Mouse (Mus musculus) c-Kit-negative CD71-positive TER-119-positive erythroid progenitor cells, embryonic 14.5 days (primary cell): Measurements from ENCODE around the gene Hist1h3f.
"Not testable (repeated sequence)": the region's sequence is repeated elsewhere in the genome, so short reads cannot be mapped to it uniquely, and the experiment has no call there.

ENCODE experiments used
- DNase-seq: peaks from one replicate; pipeline ENCODE4 v3.0.0-alpha.2; 2013; ENCODE audit warnings: low read depth, low spot score

Gene Hist1h3f

DNA sequence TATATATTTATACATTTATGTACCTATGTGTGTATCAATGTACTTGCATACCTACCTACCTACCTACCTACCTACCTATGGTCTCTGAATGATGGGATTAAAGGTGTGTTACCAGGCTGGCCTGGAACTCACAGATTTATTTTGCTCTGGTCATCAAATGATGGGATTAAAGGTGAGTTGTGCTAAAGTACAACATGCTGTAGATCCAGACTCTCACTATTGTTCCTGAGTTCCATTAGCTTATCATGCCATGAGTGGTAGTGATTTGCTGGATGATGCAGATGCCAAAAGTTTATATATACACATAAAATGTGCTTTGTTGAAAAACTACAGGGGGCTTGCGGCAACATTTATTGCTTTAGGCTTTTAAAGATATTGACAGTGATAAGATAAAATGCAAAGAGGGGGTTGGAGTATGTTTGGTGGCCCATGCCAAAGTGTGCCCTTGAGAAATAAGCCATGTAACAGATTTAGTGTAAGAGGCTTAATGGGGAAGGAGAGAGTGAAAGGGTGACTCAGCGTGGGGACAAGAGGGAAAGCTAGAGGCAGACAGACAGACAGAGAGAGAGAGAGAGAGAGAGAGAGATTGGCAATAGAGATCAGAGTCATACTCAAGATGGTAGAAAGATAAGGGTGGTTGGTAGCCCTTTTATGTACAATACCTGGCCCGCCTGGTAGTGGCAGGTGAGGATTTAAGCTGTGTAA is 6.7 kb upstream of the Hist1h3f start:
- no peak for DNase-seq

- DNase-seq, result no peak
Measured at GRCm38 (mm10) chr13:23538249-23538648, 5.6 kb upstream of the Hist1h3f start.

DNA sequence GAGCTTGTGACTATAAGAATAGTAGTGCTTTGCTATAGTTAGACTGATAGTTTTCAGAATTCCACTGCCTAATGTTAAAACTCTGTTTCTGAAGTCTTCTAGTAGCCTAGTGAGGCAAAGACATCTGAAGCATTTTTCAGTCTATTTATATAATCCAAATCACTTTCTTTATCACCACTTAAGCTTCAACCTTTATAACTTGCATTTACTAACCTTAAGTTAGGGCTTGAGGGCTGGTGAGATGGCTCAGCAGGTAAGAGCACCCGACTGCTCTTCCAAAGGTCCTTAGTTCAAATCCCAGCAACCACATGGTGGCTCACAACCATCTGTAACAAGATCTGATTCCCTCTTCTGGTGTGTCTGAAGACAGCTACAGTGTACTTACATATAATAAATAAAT is 4.0 kb upstream of the Hist1h3f start:
- not testable (repeated sequence) for DNase-seq

DNA sequence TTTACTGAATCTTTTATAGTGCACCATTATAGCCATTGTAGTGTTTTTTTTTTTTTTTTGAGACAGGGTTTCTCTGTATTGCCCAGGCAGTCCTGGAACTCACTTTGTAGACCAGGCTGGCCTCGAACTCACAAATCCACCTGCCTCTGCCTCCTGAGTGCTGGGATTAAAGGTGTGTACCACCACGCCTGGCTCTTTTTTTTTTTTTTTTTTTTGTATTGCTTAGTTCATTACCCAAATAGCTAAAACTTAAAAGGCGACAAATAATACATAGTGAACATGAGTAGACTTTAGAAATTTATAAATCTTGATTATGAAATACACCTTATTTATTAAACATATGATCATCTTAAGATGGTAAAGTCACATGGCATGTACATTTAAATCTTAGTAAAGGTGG is 2.4 kb upstream of the Hist1h3f start:
- DNase-seq, result no peak

- not testable (repeated sequence) for DNase-seq
Measured at GRCm38 (mm10) chr13:23542225-23542980, 1.4 kb upstream of the Hist1h3f start.

DNA sequence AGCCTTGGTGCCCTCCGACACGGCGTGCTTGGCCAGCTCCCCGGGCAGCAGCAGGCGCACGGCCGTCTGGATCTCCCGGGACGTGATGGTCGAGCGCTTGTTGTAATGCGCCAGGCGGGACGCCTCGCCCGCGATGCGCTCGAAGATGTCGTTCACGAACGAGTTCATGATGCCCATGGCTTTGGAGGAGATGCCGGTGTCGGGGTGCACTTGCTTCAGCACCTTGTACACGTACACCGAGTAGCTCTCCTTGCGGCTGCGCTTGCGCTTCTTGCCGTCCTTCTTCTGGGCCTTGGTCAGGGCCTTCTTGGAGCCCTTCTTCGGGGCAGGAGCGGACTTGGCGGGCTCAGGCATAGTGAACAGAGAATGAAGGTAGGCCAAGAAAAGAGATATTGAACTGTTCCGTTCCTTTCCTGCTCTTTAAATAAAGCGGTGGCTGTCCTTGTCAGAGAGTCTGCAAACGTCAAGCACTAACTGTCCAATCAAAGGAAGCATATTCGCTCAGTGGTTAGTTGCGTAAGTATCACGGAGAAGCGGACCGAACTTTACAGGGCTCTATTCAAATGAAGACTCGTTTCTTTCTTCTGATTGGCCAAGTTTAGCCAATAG is 749 bp upstream of the Hist1h3f start, which contains the start of gene Hist1h2bh:
TSS of gene Hist1h2bh (minus strand) at position 394 of the 609 bp plus-strand sequence.
- peak; percentile 90 for DNase-seq

DNA sequence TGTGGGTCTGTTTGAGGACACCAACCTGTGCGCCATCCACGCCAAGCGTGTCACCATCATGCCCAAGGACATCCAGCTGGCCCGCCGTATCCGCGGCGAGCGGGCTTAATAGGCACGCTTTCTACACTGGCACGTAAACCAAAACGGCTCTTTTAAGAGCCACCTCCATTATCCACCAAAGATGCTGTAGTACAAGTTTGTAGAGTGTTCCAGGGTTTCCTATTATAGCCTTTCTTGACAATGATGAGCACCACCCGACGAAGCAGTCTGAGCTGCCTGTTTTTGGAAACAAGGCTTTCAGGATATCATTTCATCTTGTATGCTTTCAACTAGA is 902 bp downstream of the Hist1h3f start:
- not testable (repeated sequence) for DNase-seq

DNA sequence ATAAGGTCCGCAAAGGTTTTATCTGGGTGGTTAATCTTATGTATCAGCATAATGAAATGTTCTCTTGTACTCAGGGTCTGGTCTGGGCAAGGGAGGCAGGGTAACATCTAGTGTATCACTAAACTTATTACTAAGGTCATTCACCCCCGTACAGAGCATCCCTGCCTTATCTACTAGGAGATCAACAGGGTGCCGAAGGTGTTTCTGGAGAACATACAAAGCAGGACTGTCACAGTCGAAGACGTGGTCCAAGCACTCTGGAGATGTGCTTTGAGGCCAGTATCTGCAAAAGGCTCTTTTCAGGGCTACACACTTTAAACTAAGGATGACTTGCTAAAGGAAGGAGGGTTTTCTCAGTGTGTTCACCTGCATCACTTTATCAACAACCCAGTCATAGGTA is 2.8 kb downstream of the Hist1h3f start:
- no peak for DNase-seq

DNA sequence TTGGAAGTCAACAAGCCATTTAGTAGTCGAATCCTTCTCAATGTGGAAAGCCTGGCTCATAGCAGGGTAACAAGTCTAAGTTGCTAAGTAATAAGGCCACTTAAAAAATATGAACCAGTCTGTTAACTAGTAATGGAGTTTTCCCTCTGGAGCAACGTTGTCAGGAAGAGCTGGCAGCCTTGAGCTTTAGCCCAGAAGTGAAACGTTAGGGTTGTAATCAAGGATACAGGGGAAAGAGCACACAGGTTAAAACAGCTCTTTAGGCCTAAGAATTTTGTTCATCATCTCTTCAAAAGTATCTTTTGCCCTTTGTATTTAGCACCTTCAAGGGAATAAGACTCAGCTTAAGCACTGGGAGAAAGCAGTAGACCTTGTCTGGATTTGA is 6.9 kb downstream of the Hist1h3f start:
- DNase-seq, result no peak

- peak; percentile 95 for DNase-seq
Measured at GRCm38 (mm10) chr13:23551146-23551834, 7.4 kb downstream of the Hist1h3f start, which contains the start of gene Hist1h4f. TSS of gene Hist1h4f (minus strand) at chr13:23551648.

DNA sequence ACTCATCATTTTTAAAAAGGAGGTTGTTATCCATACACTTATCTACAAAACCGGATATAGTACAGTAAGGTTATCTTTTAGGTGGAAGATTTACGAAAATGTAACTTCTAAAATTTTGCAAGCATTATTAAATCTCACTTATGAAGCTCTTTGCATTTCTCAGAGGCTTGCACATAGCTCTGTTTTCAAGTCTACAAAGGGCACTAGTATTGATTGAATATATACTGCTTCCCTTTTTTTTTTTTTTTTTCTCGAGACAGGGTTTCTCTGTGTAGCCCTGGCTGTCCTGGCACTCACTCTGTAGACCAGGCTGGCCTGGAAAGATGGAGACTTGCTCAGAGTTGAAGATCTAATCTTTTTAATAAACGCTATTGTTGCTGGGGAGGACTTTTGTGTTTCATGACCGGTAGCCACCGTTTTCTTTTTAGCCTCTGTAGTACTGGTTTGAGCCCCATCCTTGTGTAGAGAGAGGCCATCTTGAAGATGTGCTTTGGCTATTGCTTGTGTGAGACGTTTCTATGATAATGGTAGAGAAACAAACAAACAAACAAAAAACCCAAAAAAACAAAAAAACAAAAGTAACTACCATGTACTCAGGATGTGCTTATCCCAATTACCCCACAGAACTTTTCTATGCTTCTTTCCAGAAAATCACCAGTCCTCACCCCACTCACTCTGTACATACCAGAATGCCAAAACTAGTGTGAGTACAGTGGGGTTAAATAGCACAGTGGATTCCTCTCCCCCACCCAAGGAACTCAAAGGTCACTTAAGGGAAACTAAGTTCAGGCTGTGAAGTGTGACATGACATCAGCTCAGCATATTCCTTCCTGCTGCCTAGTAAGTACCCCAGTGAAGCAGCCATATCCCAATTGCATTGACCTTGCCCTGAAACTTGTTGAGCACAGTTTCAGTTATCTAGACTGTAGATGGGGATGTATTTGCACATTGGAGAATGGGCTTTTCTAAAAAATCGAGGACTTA is 8.4 kb downstream of the Hist1h3f start:
- DNase-seq, result no peak

DNA sequence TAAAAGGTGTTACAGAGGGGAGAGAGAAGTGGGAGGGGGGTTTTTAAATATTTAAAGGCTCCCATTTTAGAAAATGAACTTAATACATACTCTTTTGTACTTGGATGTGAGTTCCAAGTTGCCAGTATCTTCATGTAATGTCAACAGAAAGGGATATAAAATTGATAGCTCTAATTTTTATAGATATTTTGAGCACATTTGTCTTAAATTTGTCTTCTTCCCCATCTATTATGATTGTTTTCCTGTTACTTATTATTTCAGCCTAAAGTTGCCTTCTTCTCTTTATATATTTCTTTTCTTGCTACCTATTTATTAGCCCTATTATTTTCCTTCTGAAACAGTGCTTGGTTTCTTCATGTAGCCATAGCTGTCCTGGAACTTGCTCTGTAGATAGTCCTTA is 9.1 kb downstream of the Hist1h3f start, which contains the start of gene Hist1h1d:
TSS of gene Hist1h1d (plus strand) at position 301 of the 400 bp plus-strand sequence.
- DNase-seq, result no peak

- no peak for DNase-seq
Measured at GRCm38 (mm10) chr13:23554393-23554792, 10.5 kb downstream of the Hist1h3f start.

GRCm38 (mm10) chr13:23554925-23555838 is 11.3 kb downstream of the Hist1h3f start:
- DNase-seq, result peak; percentile 89

DNA sequence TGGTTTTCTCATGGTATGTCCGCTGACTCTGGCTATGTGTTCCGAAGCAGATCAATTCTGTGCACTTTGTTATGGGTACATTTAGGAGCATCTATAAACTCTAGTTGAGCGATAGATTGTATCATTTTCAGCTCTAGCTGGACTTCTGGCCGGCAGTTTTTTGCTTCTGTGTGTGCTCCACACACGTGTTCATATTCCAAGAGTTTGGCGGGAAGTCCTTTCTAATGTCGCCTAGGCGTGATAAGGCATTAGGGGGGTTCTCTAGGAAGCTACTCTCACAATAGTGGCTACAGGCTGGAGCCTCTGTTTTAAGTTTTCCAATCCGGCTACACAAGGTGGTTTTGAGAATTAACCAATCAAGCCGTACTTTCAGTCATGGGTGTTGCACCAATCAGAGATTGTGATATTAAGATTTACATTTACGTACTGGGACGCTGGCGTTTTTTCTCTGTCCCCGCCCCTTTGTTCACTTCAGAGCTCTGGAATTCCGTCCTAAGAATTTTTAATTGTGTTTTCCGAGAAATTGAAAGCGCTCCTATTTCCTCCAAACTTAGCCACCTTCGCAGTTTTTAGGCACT is 12.1 kb downstream of the Hist1h3f start:
- DNase-seq, result peak; percentile 83

DNA sequence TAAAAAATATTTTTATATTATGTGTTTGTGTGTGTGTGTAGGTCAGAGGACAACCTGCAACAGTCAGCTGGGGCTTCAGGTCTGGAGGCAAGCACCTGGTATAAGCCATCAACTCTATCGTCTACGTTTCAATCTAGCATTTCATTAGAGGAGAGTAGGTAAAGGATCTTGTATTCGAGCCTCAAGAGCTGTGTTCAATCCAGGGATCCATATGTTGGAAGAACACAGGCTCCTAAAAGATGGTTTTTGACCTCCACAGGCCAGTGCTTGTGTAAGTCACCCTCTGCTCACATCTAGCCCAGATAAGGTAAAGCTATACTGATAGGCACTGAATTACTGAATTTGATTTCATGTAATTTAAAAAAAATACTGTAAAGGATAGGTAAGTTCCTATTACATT is 13.1 kb downstream of the Hist1h3f start:
- no peak for DNase-seq

GRCm38 (mm10) chr13:23560699-23561098 is 16.8 kb downstream of the Hist1h3f start:
- DNase-seq, result not testable (repeated sequence)

GRCm38 (mm10) chr13:23561531-23561882 is 17.7 kb downstream of the Hist1h3f start:
- not testable (repeated sequence) for DNase-seq
